Mouse (Mus musculus) heart, embryonic 13.5 days (tissue): ENCODE measurements around the gene Tcf3. TPM values are rescaled to one million over a fixed set of nuclear protein-coding genes. Genes with fewer than 3 reads are reported as not detected.

ENCODE experiments used
- ATAC-seq: fragments of 200-750 bp; cut with Nextera tagmentation; 2 replicates; pipeline ENCODE4 v1.8.0; 2017; ENCODE audit warnings: moderate TSS enrichment; ENCODE audit not compliant: insufficient number of reproducible peaks, low FRiP score, low TSS enrichment; ENCODE audit errors: extremely low read depth
- H3K27ac ChIP-seq: fragments of 300-500 bp; sonication (generic); replicated peaks from 2 replicates; pipeline ENCODE4 v1.5.1; 2015; ENCODE audit warnings: moderate library complexity, mild to moderate bottlenecking, inconsistent platforms
- H3K27me3 ChIP-seq: fragments of 300-500 bp; sonication (generic); replicated peaks from 2 replicates; pipeline ENCODE4 v1.6.1; 2015; ENCODE audit warnings: mild to moderate bottlenecking, inconsistent platforms
- H3K36me3 ChIP-seq: fragments of 300-500 bp; sonication (generic); 2 replicates; pipeline ENCODE4 v1.6.1; 2015; ENCODE audit warnings: mild to moderate bottlenecking, inconsistent platforms
- H3K4me1 ChIP-seq: fragments of 300-500 bp; sonication (generic); 2 replicates; pipeline ENCODE4 v1.6.1; 2015; ENCODE audit warnings: inconsistent platforms
- H3K4me2 ChIP-seq: fragments of 300-500 bp; sonication (generic); 2 replicates; pipeline ENCODE4 v1.6.1; 2015; ENCODE audit warnings: inconsistent platforms, mild to moderate bottlenecking, moderate library complexity
- H3K4me3 ChIP-seq: fragments of 300-500 bp; sonication (generic); 2 replicates; pipeline ENCODE4 v1.5.1; 2015; ENCODE audit warnings: moderate library complexity, mild to moderate bottlenecking, inconsistent platforms
- H3K9ac ChIP-seq: fragments of 300-500 bp; sonication (generic); 2 replicates; pipeline ENCODE4 v1.6.1; 2015; ENCODE audit warnings: inconsistent platforms, mild to moderate bottlenecking, moderate library complexity
- H3K9me3 ChIP-seq: fragments of 300-500 bp; sonication (generic); 2 replicates; pipeline ENCODE4 v1.6.1; 2016; ENCODE audit warnings: inconsistent platforms
- WGBS: fragments of 180-500 bp; shearing (Covaris S2); methylation state at CpG from one replicate; pipeline ENCODE4 v1.1.7; 2015; ENCODE audit warnings: mixed read lengths; 5-methylcytosine and 5-hydroxymethylcytosine counted together
- microRNA-seq: library from miRNA; unstranded; fragments of <30 nt; microRNA quantifications from one replicate; pipeline ENCODE4, GENCODE M21; 2016
- polyA plus RNA-seq: library from polyadenylated mRNA; unstranded; fragments of >200 nt; fragmentation: Nextera tagmentation; extraction: Ambion mirVana; gene quantifications from 2 replicates; pipeline ENCODE4 v1.2.1, GENCODE M21; 2015

The Tcf3 gene
- polyA plus RNA-seq, 1 experiment from 2014 or later: 57.6 TPM

DNA sequence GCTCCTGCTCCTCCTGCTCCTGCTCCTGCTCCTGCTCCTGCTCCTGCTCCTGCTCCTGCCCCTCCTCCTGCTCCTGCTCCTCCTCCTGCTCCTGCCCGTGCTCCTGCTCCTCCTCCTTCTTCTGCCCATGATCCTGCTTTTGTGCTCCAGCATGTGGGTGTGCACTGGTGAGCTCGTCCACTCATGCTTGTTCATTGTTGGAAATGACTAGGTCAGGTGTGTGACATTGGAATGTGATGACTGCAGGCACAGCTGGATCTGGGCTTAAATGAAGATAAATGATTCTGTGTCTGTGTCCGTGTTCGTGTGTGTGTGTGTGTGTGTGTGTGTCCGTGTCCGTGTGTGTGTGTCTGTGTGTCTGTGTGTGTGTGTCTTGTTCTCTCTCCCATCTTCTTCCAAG, 65.1 kb downstream of the Tcf3 start:
- no peak overlapping the region for H3K4me2 ChIP-seq
- H3K9me3 ChIP-seq: no peaks in the 10 kb centered on the region
- peaks cover 66% of the 10 kb centered on the region for H3K27me3 ChIP-seq
- H3K9ac ChIP-seq: no peak overlapping the region
- H3K4me1 ChIP-seq: peaks cover 5% of the 10 kb centered on the region; the same call in 1 of the 2 replicates
- no peaks in the 10 kb centered on the region for H3K36me3 ChIP-seq
- no peak for ATAC-seq
- no peak overlapping the region for H3K27ac ChIP-seq
- H3K4me3 ChIP-seq: no peak overlapping the region
- WGBS: 83% methylated on average over 6 of the region's 6 CpGs

DNA sequence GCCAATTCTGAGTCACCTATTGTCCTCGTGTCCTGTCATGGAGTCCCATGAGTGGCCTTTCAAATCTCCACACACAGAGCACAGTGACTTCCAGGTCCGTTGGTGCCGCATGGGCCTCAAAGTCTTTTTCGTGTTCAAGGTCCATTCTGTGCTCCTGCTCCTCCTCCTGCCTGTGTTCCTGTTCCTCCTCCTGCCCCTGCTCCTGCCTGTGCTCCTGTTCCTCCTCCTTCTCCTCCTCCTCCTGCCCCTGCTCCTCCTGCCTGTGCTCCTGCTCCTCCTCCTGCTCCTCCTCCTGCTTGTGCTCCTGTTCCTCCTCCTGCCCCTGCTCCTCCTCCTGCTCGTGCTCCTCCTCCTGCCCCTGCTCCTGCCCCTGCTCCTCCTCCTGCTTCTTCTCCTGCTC, 65.5 kb downstream of the Tcf3 start:
- Histone ChIP-seq H3K9me3 (no peaks in the 10 kb centered on the region), H3K36me3 (no peaks in the 10 kb centered on the region), H3K4me2 (no peak overlapping the region), H3K27me3 (peaks cover 65% of the 10 kb centered on the region), H3K4me1 (peaks cover 5% of the 10 kb centered on the region; the same call in 1 of the 2 replicates), H3K27ac (no peak overlapping the region), H3K4me3 (no peak overlapping the region), H3K9ac (no peak overlapping the region)
- no peak for ATAC-seq
- 58% methylated on average over 5 of the region's 5 CpGs for whole genome bisulfite sequencing

DNA sequence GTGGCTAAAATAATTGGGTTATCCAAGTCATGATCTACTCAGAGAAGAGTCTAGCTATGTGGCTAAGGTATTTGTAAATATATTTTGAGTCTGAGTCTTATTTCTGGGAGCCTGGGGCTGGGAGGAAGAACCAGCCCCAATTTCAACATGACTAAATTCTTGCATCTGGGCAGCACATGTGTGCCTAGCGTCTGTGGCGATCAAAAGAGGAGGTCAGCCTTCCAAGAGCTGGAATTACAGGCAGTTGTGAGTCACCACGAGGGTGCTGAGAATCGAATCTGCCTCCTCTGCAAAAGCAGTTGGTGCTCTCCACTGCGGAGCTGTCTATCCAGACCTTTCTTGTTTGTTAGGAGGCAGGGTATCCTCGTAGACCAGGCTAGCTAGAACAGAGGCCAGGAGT, 67.7 kb downstream of the Tcf3 start:
- Histone ChIP-seq H3K9ac (no peak overlapping the region), H3K4me3 (no peak overlapping the region), H3K4me1 (no peaks in the 10 kb centered on the region), H3K27me3 (peaks cover 68% of the 10 kb centered on the region), H3K9me3 (no peaks in the 10 kb centered on the region), H3K4me2 (no peak overlapping the region), H3K27ac (no peak overlapping the region), H3K36me3 (no peaks in the 10 kb centered on the region)
- no peak for ATAC-seq
- WGBS: 56% methylated on average over 6 of the region's 6 CpGs

DNA sequence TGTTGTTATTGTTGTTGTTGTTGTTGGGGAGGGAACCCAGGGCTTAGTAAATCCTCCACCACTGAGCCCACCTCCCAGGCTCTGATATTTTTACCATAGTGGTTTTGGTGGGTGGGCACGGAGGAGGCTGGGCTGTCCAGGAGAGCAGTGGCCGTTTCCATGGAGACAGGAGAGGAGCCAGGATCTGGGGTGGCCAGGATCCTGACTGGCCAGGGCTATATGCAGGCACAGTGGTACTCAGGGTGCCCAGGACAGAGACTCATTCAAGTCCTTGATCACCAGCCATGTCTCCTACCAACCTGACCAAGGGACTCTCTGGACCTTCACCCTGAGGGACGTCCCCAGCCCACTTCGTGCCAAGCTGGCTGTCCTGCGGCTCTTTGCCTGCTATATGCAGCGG, 69.7 kb downstream of the Tcf3 start:
- no peak for ATAC-seq
- Histone ChIP-seq H3K9me3 (no peaks in the 10 kb centered on the region), H3K4me2 (no peak overlapping the region), H3K4me1 (no peaks in the 10 kb centered on the region), H3K27me3 (peaks cover 80% of the 10 kb centered on the region), H3K9ac (no peak overlapping the region), H3K4me3 (no peak overlapping the region), H3K36me3 (no peaks in the 10 kb centered on the region), H3K27ac (no peak overlapping the region)
- WGBS: 50% methylated on average over 6 of the region's 6 CpGs

Small RNA genes lying within 50 kb of the gene (microRNA-seq; reads per million reads assigned to microRNA genes)
- not detected for gene Gm22721

Other genes starting within 250 kb of the Tcf3 start
- gene Mum1, start 207.2 kb downstream of the Tcf3 start, polyA plus RNA-seq: 41.7 and 43.7 TPM in 2 replicates
- gene Ndufs7, start 184.5 kb downstream of the Tcf3 start, polyA plus RNA-seq: 527 and 606 TPM in 2 replicates
- gene Gamt, start 172.6 kb downstream of the Tcf3 start, polyA plus RNA-seq: 53.3 and 62.1 TPM in 2 replicates
- 36.4 and 37.9 TPM in 2 replicates for gene Dazap1, start 172.2 kb downstream of the Tcf3 start, polyA plus RNA-seq
- 621 and 687 TPM in 2 replicates for gene Rps15, start 141.2 kb downstream of the Tcf3 start, polyA plus RNA-seq
- gene Apc2, start 137.7 kb downstream of the Tcf3 start, polyA plus RNA-seq: 0.90 and 0.94 TPM in 2 replicates
- gene 2310011J03Rik, start 113.1 kb downstream of the Tcf3 start, polyA plus RNA-seq: 36.0 and 36.6 TPM in 2 replicates
- gene Pcsk4, start 104.1 kb downstream of the Tcf3 start, polyA plus RNA-seq: 1.8 and 2.1 TPM in 2 replicates
- 2.6 and 4.4 TPM in 2 replicates for gene Reep6, start 103.7 kb downstream of the Tcf3 start, polyA plus RNA-seq
- gene Adamtsl5, start 85.2 kb downstream of the Tcf3 start, polyA plus RNA-seq: 6.5 and 8.3 TPM in 2 replicates
- gene Plk5, start 77.2 kb downstream of the Tcf3 start, polyA plus RNA-seq: not detected in 2 replicates
- gene Mex3d, start 46.0 kb downstream of the Tcf3 start, polyA plus RNA-seq: 3.8 and 4.5 TPM in 2 replicates
- 170 and 182 TPM in 2 replicates for gene Mbd3, start 34.1 kb downstream of the Tcf3 start, polyA plus RNA-seq
- 1,246 and 1,505 TPM in 2 replicates for gene Uqcr11, start 26.8 kb downstream of the Tcf3 start, polyA plus RNA-seq
- gene Onecut3, start 61.2 kb upstream of the Tcf3 start, polyA plus RNA-seq: not detected in 2 replicates
- gene Atp8b3, start 105.5 kb upstream of the Tcf3 start, polyA plus RNA-seq: 0.11 and 0.13 TPM in 2 replicates
- 15.9 and 17.7 TPM in 2 replicates for gene Rexo1, start 127.9 kb upstream of the Tcf3 start, polyA plus RNA-seq
- gene Klf16, start 143.7 kb upstream of the Tcf3 start, polyA plus RNA-seq: 5.1 and 6.2 TPM in 2 replicates
- 81.7 and 85.1 TPM in 2 replicates for gene Abhd17a, start 156.7 kb upstream of the Tcf3 start, polyA plus RNA-seq
- 65.9 and 70.4 TPM in 2 replicates for gene Scamp4, start 169.2 kb upstream of the Tcf3 start, polyA plus RNA-seq
- 4.4 and 5.6 TPM in 2 replicates for gene Adat3, start 169.2 kb upstream of the Tcf3 start, polyA plus RNA-seq
- gene Gm49322, start 172.4 kb upstream of the Tcf3 start, polyA plus RNA-seq: 1.5 and 1.7 TPM in 2 replicates
- gene Csnk1g2, start 189.2 kb upstream of the Tcf3 start, polyA plus RNA-seq: 87.5 and 89.0 TPM in 2 replicates
- 50.9 and 53.7 TPM in 2 replicates for gene Btbd2, start 223.4 kb upstream of the Tcf3 start, polyA plus RNA-seq
- gene Mknk2, start 244.5 kb upstream of the Tcf3 start, polyA plus RNA-seq: 78.2 and 78.7 TPM in 2 replicates